In the genomic region with DNA sequence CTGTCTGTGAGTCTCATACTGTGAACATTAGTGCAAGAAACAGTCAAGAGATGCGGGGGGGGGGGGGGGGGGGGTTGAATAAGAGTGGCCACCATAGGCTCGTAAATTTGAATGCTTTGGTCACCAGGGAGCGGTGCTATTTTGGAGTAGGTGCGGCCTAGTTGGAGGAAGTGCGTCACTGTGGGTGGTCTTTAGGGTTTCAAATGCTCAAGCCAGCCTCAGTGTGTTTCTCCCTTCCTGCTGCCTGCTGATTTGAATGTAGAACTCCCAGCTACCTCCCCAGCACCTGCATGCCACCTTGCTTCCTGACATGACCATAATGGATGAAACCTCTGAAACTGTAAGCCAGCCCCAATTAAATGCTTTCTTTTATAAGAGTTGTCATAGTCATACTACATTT, we compare ENCODE assay signal across 16 mouse cellular contexts. TPM values are rescaled to one million over a fixed set of nuclear protein-coding genes. Genes with fewer than 3 reads are reported as not detected.
"Had no signal": no experiment of that assay in that cellular context is flagged by ENCODE, and none has a peak within 500 bp of the region (broad histone marks: within the 10 kb centered on the region; RNA-seq: fewer than 3 reads in every experiment).

No protein-coding gene starts in this region.

- DNase-seq: heart, postnatal 10 days; heart, postnatal 14 days; heart, postnatal 36 days; kidney, adult 11 months; kidney, adult 18-20 months; kidney, adult 2 months; kidney, adult 8-10 months; kidney, adult 9 months; kidney, postnatal 10 days; kidney, postnatal 14 days; kidney, postnatal 25 days; kidney, postnatal 36 days; kidney, postnatal 4 days; layer of hippocampus, adult 9-11 months; layer of hippocampus, postnatal 36 days had no signal

RNA-seq across cellular contexts. Expression of a gene that starts 51.4 kb away (rescaled TPM):
- total RNA-seq: hematopoietic stem cell, adult 5-6 weeks had no signal
